Mouse (Mus musculus): ENCODE results near the gene Crocc.

- TF ChIP-seq CTCF (IDR thresholded peaks at IDR 0.05; ENCODE audit: low read depth) (no peak), EP300 (IDR thresholded peaks at IDR 0.05; ENCODE audit: low read depth) (no peak)
These were observed 48.6 kb downstream of the Crocc start for GRCm38 (mm10) chr4:141011556-141012328.

All from liver, postnatal 0 days (tissue).